Mouse (Mus musculus): Measurements from ENCODE around the gene Rtkn.

The Rtkn gene

DNA sequence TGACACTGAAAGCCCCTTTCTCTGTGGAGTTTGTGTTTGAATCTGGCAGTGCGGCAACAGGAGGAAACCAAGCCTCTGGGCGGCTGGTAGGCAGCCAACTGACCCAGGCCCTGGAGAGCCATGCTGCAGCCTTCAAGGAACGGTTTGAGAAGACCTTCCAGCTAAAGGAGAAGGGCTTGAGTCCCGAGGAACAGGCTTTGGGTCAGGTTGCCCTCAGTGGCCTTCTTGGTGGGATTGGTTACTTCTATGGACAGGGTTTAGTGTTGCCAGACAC is 18.2 kb upstream of the Rtkn start:
- no peak for DNase-seq

GRCm38 (mm10) chr6:83117616-83118015 is 17.6 kb upstream of the Rtkn start:
- no peak for DNase-seq

DNA sequence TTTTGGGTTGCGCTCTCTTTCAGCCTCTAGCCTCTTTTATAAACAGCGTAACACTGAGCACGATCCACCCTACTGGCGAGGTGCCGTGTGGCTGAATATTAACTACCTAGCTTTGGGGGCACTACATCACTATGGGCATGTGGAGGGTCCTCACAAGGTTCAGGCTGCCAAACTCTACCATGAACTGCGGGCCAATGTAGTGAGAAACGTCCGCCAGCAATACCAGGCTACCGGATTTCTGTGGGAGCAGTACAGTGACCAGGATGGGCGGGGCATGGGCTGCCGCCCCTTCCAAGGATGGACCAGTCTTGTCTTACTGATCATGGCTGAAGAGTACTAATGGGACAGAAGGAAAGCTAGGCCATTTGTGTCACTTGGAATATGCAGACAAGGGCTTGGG is 16.9 kb upstream of the Rtkn start:
- no peak for DNase-seq

DNA sequence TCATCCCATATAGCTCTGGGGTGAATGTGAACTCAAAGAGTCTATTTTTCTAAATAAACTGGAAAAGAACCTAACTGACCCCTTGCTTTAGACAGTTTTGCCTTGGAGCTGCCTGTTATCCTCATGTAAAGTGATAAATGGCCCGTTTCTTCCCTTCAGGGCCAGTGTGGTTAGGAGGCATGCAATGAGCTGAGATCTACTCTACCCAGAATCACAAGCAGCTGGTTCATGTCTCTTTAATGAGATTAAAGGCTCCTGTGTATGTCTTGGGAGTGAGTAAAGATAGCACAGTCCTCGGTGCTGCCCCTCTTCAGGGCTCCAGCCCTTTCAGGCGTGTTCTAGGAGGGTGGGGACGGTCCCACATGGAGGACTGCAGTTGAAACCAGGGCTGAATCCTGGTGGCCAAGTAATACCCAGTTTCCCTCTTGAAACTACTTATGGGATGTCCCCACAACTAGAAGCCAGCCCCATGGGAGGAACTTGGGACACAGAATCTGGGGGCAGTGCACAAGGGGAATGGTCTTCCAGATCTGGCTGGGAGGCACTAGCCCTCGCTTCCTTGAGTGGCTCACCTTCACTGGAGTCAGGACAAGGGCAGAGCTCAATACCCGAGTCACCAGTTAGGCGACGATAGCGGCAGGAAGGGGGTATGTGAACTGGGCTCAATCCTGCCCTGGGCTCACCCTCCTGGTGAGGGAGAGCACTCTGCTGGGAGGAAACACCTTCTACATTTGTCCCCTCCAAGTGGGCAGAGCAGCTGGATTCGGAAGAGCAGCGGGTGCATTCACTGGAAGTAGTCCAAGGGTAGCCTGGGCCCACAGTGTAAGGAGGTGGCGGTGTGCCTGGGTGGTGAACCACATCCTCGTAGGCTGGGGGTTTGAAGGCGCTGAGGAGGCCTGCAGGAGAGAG is 16.2 kb upstream of the Rtkn start:
- peak; percentile 29 to 43 for DNase-seq

DNA sequence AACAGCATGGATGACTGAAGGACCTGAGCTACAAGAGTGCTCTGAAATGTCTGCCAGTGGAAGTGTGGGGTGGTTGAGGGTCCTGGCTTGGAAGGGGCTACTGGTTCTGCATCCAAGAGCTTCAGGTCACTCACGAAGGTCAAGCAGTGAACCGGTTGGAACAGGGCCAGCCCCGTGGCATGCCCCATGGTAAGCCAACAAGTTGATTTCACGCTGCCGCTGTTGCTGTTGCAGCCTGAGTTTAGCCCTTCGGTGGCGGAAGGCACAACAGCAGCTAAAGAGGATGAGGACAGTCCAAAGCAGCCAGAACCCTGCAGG is 15.6 kb upstream of the Rtkn start:
- no peak for DNase-seq

GRCm38 (mm10) chr6:83120930-83121862 is 14.1 kb upstream of the Rtkn start, which contains the start of gene Wbp1:
Wbp1 (minus strand) TSS chr6:83121559.
- DNase-seq = peak; percentile 86 to 94

DNA sequence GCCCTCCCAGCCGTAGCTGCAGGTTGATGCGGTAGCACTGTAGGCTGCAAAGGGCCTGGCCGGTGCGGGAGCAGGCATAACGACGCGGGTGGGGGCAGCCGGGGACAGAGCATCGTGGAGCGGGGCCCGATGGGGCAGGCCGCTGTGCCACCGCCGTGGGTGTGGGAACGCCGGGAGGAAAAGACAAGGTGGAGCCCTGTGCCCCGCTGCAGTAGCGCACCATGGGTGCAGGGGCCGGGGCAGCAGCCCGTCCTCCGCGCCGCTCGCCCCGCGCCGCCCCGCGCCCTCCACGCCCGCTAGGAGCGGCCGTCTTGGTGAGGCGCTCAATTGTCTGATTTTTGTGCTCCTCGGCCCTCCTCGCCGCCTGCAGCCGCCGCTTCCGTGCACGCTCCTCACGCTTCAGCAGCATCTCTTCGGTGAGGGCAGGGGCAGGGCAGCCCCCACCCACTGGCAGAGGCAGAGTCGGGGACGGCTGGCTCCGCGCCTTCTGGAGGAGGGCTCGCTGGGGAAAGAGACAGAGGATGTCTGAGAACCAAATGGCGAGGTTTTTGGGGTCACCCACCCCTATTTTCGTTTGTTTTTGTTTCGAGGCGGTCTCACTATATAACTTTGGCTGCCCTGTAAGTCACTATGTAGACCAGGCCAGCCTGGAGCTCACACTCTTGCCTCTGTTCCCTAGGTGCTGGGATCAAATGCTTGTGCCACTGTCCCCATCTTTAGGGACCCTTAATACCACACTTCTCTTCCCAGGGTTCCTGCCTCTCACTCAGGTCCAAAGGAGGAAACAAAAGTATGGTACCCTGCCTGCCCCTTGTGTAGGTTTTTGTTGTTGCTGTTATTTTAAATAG is 13.2 kb upstream of the Rtkn start:
- peak in 1 of 2 experiments; percentile 64 for DNase-seq

DNA sequence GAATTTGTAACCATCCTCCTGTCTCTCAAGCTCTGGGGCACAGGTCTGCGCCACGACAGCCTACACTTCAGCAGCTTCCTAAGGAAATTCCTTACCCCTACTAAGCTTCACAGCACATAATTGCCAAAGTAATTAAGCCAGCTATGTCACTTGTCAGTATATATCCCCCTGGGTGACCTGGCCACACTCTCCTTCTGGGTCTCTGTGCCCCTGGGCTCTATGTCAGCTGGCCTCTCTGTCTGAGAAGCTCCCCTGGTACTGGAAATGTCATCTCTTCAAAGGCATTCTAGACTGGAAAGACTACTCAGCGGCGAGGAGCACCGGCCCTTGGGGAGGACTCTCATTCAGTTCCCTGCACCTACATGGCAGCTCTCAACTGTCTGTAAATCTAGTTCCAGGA is 12.3 kb upstream of the Rtkn start:
- no peak for DNase-seq

DNA sequence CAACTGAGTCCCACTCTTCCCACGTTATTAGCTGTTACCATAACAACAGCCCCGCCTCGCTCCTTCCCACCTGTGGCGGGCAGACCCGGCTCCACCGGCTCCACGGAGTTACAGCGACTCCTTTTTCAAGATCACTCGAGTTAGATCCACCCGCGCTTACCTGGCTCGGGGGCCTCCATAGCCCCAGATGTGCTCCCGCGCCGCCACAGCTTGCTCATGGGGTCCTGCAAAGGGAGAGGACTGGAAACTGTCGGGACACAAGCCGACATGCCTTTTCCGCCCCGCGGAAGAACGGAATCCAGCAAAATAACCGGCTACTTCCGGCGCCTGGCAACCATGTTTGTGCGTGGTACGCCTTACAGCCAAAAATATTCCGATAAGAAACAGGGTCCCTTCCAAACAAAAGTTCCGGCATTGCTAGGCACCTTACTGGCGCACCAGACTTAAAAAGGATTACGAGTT is 10.4 kb upstream of the Rtkn start:
- peak; percentile 88 to 89 for DNase-seq

DNA sequence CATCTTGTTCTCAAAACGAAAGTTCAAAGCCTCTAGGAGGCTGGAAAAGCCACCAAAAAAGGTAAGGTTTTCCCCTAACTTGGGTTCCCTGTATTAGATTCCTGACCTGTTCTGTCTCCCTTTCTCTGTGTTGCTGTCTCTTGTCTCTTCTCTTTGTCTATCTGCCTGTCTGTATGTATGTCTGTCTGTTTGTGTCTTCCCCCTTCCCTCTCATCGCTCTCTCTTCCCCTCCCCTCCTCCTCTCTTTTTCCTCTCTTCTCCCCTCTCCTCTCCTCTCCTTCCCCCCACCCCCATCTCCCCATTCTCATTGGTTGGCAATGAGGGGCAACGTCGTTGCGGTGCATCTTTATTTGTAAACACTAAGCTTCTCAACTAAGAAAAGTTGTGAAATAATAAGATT is 9.9 kb upstream of the Rtkn start, which contains the start of gene Ino80b:
Gene Ino80b, minus strand, starts transcription at position 101 of the 400 bp plus-strand sequence.
- no peak for DNase-seq

- DNase-seq = no peak
These were observed 7.8 kb upstream of the Rtkn start for GRCm38 (mm10) chr6:83127419-83127818.

- DNase-seq = no peak
These were observed 3.7 kb upstream of the Rtkn start for GRCm38 (mm10) chr6:83131469-83132034.

- no peak for DNase-seq
These were observed 2.9 kb upstream of the Rtkn start for GRCm38 (mm10) chr6:83132176-83132919.

- no peak for DNase-seq
These were observed 1.0 kb upstream of the Rtkn start for GRCm38 (mm10) chr6:83134226-83134625.

GRCm38 (mm10) chr6:83135571-83136161 is 403 bp downstream of the Rtkn start:
- peak in 1 of 2 experiments; percentile 26 for DNase-seq

GRCm38 (mm10) chr6:83136291-83136880 is 1.1 kb downstream of the Rtkn start:
- no peak for DNase-seq

- peak; percentile 49 to 74 for DNase-seq
These were observed 1.8 kb downstream of the Rtkn start for GRCm38 (mm10) chr6:83136881-83137575.

DNA sequence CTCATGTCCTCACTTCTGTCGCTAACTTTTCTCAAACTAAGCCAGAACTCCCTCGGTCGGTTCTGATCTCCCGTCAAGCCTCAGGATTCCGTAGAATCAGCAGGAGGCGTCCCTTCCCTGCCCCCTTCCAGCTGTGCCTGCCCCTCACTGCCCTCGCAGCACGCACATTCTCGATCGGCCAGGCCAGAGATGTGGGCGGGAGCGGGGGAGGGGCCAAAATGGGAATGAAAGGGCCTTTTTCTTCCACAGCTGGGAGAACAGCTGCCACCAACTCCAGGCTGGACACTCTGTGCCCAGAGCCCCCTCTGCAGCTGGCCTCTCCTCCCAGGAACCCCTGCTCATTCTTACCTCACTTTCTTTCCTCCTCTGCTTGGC is 2.3 kb downstream of the Rtkn start:
- DNase-seq = peak in 1 of 2 experiments; percentile 35

GRCm38 (mm10) chr6:83138056-83138455 is 2.8 kb downstream of the Rtkn start:
- DNase-seq = peak in 1 of 2 experiments; percentile 41

DNA sequence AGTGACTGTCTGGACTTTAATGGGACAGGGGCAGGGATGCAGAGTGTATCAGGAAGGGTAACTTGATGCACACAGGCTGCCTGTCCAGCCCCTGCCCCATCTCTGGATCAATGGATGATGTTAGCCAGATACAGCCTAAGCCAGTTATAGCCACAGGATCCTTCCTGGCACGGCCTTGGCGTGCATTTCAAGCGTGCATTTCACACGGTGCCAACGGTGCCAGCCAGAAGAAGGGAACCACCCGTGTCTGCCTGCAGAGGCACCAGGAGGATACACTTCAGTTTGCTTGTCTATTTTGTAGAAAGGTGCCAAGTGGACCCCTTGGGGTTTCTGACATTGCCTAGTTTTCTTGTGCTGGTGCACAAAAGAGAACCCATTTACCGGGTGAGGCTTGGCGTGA is 4.8 kb downstream of the Rtkn start:
- DNase-seq = no peak

Measured in thymus, postnatal 36 days (tissue).